Mouse (Mus musculus): ENCODE data around the gene Srgap1.

GRCm38 (mm10) chr10:122030420-122030819, 16.7 kb downstream of the Srgap1 start:
- TF ChIP-seq POLR2A (IDR thresholded peaks at IDR 0.05; ENCODE audit: low read depth, low read length) (no peak), CTCF (IDR thresholded peaks at IDR 0.05; ENCODE audit: borderline replicate concordance, insufficient read depth, low read length) (no peak)
